Mouse (Mus musculus) adrenal gland, adult 18-20 months (tissue): ENCODE results near the gene C1ql3. TPM values are rescaled to one million over a fixed set of nuclear protein-coding genes. Genes with fewer than 3 reads are reported as not detected.

Source experiments
- DNase-seq, 2 experiments: peaks; one replicate each; pipeline ENCODE4 v3.0.0; 2021 to 2022; ENCODE audit warnings: low spot score in 2 of 2
- long read RNA-seq, 2 experiments: library from polyadenylated mRNA; stranded (forward); transcript quantifications; one replicate each; pipeline ENCODE4 v2.0.0; 2021
- total RNA-seq, 2 experiments: library from RNA; stranded (reverse); gene quantifications; 1 replicate in 1 of 2; 2 replicates in 1 of 2; pipeline ENCODE4 v1.2.3; 2021

The C1ql3 gene
- total RNA-seq, result not detected
- long read RNA-seq, experiment 1, result 0 reads
- long read RNA-seq, experiment 2, result 0 reads

DNA sequence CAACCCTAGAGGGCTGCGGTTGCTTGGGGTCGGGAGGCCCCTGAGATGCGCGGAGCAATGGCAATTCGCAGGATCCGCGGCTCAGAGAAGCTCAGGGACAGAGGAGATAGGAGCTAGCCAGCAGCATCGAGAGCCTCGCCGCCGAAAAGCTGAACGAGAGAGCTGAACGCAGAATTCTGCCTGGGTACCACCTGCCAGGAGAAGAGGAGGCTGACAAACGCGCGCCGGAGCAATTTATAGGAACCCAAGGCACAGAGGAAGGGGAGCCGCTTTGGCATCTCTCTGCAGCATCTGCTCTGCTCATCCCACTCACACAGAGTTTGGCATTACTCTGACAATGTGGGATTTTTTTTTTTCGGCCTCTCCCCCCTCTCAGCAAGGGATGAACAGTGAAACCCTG, at the start of gene C1ql3:
C1ql3 (minus strand) TSS at position 335 of the 400 bp plus-strand sequence.
- DNase-seq, result peak in 1 of 2 experiments; percentile 21

DNA sequence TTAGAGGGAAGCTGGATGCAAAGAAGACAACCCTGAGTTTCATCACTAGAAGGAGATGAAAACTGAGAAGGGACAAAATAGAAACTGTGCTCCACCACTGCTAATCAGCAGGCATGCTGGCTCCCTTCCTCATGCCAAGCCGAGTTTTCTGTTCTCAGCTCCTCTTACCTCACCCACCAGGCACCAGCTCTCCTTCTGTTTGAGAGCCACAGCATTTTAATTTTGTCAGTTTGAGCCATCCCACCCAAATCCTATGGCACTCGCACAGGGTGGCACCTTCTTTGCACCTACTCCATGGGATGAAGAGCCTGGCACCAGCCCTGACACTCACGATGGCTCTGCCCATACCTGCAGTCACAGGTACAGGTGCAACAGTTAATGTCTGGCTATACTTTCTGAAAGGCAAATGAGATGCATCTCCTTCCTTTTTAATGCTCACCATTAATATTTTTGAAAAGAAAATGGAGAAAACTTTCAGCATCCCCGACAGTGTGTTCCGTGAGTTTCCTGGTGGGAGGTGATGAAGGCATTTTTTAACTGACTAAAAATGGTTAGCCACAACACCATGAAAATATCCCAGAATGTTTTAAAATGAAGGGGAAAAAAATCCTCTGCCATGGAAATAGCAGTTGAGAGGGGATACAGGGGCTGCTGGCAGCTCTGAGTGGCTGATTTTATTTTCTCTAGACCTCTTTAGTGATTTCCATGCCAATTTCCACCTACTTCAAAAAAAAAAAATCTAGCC, 49.0 kb upstream of the C1ql3 start:
- no peak for DNase-seq

DNA sequence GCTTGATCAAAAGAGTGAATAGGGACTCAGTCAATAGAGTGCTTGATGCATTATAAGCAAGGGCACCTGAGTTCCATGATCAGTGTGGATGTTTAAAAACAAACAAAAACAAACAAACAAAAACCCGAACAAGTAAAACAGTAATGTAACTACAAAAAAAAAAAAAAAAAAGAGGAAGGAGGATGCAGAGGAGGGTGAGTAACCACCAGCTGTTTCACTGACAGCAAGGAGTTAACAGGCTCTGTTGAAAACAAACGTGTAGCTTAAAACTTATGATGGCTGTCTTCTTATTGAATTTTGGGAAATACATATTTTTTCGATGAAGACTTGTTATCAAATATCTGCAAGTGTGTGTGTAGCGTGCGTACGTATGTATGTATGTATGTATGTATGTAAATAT, 37.0 kb upstream of the C1ql3 start:
- DNase-seq, result no peak

DNA sequence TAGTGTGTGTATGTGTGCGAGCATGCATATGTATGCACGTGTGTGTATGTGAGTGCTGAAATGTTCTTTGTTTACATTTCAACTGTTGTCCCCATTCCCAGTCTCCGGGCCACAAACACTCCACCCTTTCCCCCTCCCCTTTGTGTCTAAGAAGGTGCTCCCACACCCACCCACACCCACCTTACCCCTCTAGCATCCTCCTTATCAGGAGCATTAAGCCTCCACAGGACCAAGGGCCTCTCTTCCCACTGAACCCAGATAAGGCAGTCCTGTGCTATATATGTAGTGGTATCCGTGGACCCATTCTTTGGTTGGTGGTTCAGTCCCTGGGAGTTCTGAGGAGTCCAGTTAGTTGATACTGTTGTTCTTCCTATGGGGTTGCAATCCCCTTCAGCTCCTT, 32.9 kb upstream of the C1ql3 start:
- DNase-seq, result no peak

DNA sequence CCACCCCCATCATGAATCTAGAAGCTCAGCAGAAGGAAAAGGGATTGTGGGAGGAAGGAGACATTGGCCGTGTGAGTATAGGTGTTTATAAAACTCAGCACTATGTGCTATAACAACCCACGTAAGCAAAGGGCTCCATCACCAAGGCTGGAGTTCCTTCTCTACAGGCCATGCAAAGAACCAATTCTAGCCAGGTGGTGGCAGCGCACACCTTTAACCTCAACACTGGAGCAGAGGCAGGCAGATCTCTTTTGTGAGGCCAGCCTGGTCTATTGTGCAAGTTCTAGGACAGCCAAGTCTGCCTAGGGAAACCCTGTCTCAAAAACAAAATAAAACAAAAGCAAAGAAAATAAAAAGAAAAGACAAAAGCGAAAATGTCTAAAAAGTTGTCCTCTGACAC, 28.2 kb upstream of the C1ql3 start:
- DNase-seq, result no peak

DNA sequence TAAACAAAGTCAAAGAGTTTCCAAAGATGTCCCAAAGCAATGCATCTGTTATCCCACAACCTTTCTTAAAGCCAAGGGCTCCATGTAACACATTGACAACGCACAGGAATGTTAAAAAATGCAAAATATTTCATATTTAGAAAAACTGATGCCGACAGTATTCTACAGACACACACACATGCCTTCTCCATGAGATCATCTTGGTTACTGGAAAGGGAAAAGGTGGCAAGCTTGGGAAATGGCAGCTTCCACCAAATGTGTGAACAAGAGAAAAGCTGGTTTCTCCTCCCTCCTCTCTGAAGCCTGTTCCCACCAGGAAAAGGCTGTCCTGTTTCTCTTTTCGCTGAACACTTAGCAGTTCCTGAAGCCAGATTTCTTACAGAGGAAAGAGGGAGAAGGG, 27.2 kb upstream of the C1ql3 start:
- DNase-seq, result no peak

GRCm38 (mm10) chr2:13018861-13019260, 7.3 kb upstream of the C1ql3 start:
- no peak for DNase-seq

- DNase-seq, result no peak
These were observed 6.8 kb upstream of the C1ql3 start for GRCm38 (mm10) chr2:13018382-13018781.

DNA sequence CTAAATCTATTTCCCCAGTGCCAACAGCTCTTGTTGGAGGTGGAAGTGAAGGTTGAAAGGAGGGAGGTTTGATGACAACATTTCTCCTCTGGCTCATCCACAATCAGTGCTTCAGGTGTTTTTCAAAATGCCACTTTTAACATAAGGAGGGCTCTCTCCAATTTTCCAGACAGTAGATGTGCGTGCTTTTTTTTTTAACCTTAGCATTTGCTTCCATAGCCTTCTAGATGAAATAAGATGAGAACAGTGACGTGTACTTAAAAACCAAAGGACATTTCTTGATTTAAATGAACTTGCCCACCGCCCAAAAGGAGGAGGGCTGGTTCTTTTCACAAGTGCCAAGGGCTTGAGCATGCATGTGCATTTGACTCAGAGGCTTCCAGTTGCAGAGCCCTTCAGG, 367 bp upstream of the C1ql3 start:
- no peak for DNase-seq

DNA sequence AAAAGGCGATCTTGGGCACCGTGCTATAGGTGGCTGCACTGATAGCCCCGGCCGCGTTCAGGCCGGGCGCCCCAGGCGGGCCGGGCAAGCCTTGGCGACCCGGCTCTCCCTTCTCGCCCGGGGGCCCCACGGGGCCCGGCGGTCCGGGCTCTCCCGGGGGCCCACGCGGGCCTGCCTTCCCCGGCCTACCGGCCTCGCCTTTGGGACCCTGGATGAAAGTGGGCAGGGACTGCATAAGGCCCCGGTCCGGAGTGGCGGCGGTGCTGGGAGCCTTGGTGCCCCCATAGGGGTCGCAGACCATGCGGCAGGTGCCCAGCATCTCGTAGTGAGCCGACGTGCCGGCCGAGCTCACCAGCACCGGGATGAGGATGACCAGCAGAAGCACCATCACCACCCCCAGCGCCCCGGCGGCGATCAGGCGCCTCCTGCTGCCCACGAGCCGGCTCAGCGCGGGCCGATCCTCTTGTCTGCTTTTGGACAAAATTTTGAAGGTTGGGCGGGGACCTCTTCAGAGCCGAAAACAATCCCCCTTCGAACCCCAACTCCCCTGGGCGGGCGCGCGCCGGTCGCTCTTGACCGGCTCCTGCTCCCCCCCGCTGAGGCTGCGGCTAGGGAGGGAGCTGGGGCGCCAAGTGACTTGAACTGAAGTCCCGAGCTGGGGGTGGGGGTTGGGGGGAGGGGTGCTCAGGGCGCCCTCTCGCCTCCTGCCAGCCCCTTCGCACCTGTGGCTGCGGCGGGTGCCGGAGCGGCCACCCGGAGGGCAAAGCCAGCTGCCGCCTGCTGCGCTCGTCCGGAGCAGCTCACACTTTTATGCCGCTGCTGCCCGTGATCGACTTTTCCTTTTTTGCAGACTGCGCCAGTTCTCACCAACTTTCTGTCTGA, 905 bp downstream of the C1ql3 start:
- DNase-seq, result peak; percentile 30 to 33

GRCm38 (mm10) chr2:13010030-13010459, 1.6 kb downstream of the C1ql3 start:
- DNase-seq, result no peak

DNA sequence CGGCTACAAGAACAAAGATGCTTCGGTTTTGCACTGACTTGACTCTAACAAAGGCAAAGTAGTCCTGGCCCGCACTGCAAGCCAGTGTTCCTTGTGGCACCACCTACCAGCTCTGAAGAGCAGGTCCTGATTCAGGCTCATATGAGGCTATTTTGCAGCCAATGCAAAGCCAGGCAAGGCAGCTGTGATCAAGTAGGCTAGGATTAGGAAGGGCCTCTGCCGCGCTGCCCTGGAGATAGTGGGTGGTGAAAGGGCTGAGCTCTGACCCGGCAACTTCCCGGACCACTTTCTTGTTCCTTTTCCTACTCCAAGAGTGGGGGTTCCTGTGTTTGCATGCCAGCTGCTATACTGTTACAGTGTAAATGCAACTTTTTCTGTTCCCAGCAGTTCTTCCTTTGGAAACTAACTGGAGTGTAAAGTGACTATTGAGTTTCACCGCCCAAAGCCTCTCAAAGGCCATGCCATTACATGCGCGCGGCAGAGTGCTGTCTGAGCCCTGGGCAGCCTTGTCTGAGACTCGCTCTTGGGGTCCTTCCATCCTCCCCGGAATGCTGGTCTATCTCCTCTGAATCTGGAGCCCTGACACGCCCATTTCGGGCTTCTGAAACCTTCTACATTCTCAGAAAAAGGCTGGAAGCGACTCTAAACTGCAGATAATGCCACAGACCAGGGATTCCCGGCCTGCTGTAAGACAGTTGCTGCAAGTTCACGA, 2.2 kb downstream of the C1ql3 start:
- no peak for DNase-seq

DNA sequence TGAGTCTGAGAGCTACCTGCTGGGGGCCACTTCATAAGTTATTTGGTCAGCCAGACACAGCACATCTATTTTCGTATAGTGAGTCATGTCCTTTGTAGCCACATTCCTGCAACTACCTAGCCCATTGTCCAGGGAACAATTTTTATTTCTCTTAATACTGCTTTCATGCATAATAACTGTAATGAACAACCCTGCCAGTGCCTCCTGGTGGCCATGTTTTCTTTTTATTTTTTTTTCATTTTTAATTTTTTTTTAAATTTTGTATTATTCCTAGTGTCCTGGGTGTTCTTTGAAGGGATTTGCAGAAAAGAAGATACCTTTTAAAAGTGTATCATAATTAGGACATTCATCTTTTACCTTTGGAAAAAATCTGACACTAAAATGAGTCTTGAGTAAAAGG, 3.2 kb downstream of the C1ql3 start:
- DNase-seq, result no peak

- no peak for DNase-seq
These were observed 11.6 kb downstream of the C1ql3 start for GRCm38 (mm10) chr2:13000026-13000425.

DNA sequence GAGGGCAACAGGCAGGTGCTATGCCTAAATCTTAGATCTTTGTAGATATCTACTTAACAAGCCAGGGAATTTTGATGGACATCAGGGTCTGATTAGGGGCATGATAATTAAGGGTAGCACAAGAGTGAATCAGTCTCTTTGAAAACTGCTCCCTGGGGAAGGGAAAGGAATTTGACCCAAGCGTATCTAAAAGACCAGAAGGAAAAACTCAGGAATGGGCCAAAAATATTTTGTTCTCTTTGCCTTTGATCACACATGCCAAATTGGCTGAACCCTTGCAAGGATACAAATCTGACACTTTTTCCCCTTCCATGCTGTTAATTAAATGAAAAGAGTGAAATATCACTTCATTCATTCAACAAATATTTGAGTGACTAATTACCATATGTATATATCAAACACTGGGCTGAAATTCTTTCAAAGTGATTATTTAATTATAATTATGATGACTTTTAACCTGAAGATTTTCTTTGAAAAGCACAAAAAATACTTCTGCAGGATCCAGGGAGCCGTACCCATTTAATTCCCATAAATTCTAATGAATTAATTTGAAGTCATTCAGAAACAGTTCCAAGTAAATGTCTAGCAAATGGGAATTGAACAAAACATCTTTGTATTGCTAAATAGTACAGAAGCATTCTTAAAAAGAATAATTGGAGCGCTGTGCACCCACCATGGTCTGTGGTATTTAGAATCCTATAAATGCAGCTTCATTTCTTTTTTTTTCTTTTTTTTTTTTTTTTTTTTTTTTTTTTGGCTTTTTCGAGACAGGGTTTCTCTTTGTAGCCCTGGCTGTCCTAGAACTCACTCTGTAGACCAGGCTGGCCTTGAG, 26.5 kb downstream of the C1ql3 start:
- DNase-seq, result no peak

DNA sequence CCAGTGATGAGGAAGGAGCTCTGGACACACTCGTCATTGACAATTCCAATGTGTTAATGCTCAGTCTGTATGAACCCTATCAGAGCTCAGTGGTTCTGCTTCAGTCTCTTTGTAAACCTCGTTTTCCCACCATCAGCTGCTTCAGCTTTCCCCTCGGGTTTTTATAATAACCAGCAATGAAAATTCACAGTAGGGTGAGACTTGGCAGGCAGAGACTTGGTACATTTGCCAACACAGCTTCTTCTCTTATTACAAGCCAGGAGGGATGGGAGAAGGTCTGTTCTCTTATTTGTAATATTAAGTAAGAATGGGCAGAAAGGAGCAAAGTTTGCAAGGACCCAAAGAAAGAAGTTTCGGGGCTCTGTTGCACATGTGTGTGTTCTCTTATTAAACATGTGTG, 32.8 kb downstream of the C1ql3 start:
- no peak for DNase-seq

GRCm38 (mm10) chr2:12977367-12977766, 34.2 kb downstream of the C1ql3 start:
- DNase-seq, result no peak

DNA sequence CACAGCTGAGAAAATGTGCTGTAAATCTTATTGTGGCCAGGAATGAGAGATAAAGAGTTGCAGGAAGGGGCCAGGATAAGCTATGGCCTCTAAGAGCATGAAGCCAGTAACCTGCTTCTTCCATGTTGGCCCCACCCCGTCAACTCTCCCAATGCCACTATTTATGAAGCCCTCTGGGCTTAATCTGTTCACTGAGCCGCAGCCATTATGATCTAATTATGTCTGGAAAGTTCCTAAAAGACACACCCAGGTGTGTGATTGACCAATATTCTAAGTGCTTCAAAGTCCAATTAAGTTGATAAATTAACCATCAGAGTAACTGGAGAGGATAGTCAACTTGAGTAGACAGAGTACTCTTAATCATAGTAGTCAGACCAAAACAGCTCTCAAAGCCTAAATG, 37.9 kb downstream of the C1ql3 start:
- no peak for DNase-seq

GRCm38 (mm10) chr2:12970049-12970724, 41.4 kb downstream of the C1ql3 start:
- no peak for DNase-seq
